Mouse (Mus musculus): ENCODE results near the gene Acsl5. TPM values are rescaled to one million over a fixed set of nuclear protein-coding genes. Genes with fewer than 3 reads are reported as not detected.

Acsl5 gene
- total RNA-seq, 2 experiments from 2014 or later, result 180 to 345 TPM

DNA sequence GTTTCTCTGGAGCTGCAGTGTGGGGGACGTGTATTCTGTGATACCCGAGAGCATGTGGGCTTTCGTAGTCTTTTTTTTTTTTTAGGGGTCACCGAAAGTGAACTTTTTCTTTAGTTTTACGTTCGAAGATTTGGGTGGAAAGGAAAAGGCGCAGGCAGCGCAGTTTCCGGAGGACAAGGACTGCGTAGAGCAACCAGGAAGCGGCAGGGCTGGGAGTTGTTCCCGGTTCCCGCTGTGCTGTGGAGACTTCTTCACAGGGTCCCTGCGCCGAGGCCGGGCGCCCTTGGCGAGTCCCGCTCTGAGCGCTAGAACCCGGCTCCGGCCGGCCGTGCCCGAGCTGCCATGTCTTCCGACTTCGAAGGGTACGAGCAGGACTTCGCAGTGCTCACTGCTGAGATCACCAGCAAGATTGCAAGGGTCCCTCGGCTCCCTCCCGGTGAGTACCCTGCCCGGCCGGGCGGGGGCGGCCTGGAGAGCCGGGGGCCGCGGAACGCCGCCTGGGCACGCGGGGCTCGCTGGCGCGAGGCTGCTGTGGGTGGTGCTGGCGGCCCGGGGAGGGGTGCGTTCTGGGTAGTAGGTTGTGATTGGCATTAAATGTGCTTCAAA lies 64.5 kb downstream of the Acsl5 start, which contains the start of gene Vti1a:
Vti1a (plus strand) TSS at position 187 of the 606 bp plus-strand sequence.
- ATAC-seq (replicated peaks; ENCODE audit: low FRiP score, low TSS enrichment, poor library complexity, severe bottlenecking), result peak; percentile 81

DNA sequence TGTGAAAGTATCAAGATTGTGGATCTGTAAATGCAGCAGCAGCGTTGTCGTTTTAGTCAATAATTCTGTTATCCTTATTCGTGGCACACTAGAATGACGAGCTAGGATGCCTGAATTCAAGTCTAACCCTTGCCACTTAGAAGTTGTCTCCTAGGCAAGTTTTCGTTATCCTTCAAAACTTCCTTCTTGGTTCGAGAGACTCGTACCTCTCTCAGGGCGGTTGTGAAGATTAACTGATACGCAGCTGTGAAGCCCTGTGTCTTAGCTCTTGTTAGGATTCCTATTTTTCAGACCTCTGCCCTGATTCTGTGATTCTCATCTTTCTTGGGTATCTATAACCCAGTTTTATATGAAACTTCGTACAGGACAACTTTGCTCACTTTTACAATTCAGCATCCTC lies 65.2 kb downstream of the Acsl5 start:
- no peak for ATAC-seq (replicated peaks; ENCODE audit: low FRiP score, low TSS enrichment, poor library complexity, severe bottlenecking)

DNA sequence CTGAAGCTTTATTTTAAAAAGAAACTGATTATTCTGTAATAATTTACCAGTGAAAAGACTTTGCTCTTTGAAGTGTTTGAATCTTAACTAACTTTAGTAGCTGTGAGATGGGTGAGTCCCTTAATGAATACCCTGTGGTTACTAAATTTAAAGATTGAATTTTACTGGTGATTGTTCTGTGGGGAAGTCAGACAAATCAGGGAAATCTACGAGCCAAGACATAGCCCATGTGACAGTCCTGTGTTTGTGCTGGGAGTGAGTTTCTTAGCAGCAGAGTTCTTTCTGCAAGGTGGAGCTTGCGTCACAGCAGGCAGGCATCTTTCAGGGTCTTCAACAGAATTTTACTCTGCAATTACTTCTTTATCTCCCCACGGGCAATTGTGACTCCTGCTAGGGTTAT lies 67.3 kb downstream of the Acsl5 start:
- ATAC-seq (replicated peaks; ENCODE audit: low FRiP score, low TSS enrichment, poor library complexity, severe bottlenecking), result no peak

DNA sequence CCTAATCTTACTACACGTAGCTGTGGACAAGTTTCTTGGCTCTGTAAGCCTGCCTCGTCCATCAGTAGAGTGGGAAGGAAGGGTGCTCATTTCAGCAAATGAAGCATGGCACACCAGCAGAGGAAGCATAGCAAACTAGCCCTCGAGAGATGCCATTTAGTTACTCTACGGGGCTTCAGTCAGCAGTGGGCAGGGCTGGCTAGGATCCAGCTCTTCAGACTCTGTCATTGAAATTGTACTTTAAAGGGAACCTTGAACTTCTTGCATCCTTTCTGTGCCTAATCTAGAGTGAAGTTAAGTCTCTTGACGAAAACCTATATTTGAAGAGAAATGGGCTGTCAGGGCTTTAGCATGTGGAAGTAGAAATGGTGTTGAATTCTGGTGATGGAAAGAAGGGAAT lies 67.8 kb downstream of the Acsl5 start:
- no peak for ATAC-seq (replicated peaks; ENCODE audit: low FRiP score, low TSS enrichment, poor library complexity, severe bottlenecking)

DNA sequence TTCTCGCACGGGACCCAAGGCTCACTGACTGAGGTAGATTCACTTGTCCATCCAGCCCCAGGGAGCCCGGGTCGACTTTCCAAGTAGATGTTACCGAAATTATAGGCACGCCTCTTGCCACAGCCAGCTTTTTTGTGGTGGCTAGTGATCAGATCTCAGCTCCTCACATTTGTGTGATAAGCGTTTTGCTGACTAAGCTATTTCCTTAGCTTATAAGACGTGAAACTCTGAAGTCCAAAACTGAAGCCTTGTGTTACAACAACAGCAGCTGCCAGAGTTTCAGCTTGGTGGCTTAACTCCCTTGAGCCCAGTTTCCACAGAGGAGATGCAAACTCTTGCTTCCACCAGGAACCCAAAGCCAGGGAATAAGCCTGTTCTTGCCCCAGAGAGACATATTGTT lies 70.9 kb downstream of the Acsl5 start:
- no peak for ATAC-seq (replicated peaks; ENCODE audit: low FRiP score, low TSS enrichment, poor library complexity, severe bottlenecking)

DNA sequence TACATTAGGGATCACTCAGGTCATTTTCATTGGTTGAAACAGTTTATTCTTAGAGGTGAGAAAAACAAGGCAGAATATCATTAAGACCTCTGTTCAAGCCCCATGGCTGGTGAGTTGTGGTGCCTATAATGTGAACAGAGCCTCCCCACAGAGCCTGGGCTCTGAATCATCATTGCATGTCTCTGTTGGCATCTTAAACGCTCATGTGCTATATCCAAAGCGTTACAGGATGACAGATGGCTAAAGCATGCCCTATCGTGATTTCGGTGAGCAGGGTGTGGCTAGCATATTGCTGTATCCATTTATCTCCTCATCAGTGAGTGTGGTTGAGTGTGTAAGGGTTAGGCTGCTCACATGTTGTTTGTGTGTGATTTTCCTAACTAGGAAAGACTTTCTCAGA lies 75.8 kb downstream of the Acsl5 start:
- no peak for ATAC-seq (replicated peaks; ENCODE audit: low FRiP score, low TSS enrichment, poor library complexity, severe bottlenecking)

DNA sequence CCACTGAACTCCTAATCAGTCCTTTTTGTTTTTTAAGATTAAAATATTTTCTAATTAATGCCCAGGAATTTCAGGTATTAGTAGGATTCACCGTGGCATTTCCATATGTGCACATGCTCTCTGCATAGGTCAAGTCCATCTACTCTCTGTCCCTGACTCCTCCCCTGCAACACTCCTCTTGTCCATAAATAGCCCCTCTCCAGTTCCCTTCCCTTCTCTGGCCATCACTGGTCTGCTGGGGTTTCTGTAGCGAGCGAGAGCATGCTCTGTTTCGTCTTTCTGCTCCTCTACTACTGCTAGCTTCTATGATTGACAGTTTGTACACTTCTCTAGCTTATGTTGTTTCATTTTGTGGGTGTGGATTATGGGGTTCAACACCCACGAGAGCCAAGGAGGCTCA lies 80.0 kb downstream of the Acsl5 start:
- ATAC-seq (replicated peaks; ENCODE audit: low FRiP score, low TSS enrichment, poor library complexity, severe bottlenecking), result no peak

DNA sequence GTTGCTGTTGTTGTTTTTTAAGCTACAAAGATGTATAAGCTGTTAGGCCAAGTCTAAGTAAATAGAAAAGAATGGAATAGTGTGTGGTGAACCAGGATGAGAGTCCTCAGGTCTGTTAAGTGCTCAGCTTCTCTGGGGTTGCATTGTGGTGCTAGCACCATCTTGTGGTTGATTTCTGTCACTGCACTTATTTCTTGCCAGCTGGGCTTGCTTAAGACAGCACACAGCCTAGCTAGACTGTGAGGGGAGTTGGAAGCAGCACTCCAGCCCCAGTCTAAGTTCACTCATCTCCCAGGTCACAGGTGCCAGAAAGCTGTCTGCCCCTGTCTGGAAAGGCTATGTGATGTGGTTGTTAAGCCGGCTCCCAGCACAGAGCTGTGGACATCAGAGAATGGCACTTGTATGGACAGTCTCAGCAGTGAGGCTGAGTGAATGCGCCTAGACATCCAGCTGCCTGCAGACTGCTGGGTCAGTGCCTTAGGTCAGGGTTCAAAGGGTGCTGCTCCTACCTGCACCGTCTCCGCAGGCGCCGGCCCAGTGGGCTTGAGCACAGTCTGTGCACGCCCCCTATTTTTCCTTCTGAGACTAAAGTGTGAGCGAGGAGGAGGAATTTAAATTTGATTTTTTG lies 81.0 kb downstream of the Acsl5 start:
- ATAC-seq (replicated peaks; ENCODE audit: low FRiP score, low TSS enrichment, poor library complexity, severe bottlenecking), result peak; percentile 87

DNA sequence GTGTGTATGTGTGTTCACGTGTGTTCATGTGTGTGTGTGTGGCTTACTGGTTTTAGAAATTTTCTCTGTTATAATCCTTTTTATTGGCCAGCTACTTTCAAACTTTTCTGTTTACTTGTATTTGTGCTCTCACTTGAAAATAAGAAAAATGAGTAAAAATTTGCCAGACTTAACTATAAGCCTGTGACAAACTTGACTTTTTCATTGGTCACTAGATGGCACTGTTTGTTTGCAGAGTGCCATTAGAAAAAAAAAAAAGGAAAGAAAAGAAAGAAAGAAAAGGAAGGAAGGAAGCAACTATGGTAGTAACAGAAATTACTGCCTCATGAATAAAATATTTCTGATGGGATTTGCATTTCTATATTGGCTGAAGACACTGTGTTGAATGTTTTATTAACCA lies 84.1 kb downstream of the Acsl5 start:
- no peak for ATAC-seq (replicated peaks; ENCODE audit: low FRiP score, low TSS enrichment, poor library complexity, severe bottlenecking)

DNA sequence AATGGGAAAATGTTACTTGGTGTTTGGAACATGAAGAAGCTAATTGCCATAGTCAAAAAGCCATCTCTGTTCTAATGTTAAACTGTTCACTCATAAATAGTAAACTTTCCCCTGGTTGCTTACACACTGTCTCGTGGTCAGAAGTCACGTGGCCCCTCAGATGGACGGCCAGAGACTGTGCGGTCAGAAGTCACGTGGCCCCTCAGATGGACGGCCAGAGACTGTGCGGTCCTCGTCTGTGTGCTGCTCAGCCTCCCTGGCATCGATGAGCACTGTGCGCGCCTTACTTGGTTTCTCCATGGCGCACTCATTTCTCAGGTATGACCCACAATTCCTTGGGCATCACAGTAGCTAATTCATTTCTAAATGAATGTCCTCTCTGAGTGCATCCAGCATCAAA lies 84.7 kb downstream of the Acsl5 start:
- no peak for ATAC-seq (replicated peaks; ENCODE audit: low FRiP score, low TSS enrichment, poor library complexity, severe bottlenecking)

DNA sequence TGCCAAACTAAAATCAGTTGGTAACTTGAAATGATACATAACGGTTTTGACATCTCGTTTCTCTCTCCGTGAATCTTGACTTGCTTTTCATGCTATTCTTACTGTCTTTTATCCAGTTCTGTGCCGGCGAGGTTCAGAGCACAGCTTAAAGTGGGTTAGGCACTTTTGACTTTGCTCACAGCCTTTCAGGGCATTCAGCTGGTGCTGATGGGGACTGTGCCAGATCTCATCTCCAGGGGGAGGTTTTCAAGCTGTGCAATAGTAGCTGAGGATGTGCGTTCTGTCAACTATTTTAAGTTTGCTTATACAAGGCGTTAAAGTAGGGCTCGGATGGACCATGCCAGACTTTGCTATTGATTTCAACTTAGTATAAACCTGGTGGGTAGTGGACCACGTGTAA lies 85.3 kb downstream of the Acsl5 start:
- no peak for ATAC-seq (replicated peaks; ENCODE audit: low FRiP score, low TSS enrichment, poor library complexity, severe bottlenecking)

DNA sequence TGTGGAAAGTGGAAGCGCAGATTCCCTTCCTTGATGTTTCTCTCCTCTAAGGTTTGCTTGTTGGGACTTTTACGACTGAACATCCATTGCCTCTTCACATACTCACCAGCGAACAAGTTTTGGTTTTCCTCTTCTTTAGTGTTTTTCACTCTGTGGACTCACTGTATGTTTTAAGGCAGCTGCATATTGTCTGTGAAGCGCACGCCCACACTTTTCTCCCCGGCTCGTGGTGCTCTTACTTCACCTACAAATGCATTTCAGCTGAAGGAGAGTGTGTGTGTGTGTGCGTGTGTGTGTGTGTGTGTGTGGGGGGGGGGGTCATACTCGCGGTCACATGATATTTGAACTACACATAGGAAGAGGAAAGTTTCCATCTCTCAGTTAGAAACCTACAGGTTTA lies 85.9 kb downstream of the Acsl5 start:
- ATAC-seq (replicated peaks; ENCODE audit: low FRiP score, low TSS enrichment, poor library complexity, severe bottlenecking), result no peak

DNA sequence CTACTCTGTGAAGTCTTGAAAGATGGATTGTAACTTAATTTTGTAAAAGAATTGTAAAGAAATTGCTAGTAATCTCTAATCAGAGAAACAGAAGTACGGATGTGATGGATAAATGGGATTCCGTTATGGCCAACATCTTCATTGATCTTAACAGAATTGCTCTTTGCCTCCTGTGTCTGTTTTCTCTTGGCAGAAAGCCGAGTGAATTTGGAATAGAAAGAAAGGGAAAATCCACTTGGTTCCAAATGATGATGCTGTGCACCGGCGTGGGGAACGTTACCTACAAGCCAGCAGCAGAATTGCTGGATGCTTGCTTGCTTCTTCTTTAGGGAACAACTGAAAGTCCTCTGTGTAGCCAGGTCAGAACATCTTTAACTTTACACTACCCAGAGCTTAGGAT lies 88.8 kb downstream of the Acsl5 start:
- no peak for ATAC-seq (replicated peaks; ENCODE audit: low FRiP score, low TSS enrichment, poor library complexity, severe bottlenecking)

DNA sequence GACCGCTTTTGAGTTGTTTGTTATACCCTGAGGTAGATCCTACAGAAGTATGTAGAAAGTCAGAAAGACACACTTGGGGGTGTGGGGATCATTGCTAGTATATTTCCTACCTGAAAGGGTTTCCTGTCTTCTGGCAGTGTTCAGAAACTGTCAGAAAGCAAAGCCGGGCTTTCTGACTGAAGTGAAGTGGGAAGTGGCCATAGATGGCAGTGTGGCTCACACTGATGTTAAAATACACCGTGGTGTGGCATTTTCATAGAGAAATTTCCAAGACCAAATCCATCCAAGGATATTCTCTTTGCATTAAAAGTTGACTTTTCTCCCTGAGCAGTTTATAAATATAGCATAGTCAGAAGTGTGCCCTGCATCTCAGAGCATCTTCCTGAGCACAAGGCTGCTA lies 89.6 kb downstream of the Acsl5 start:
- no peak for ATAC-seq (replicated peaks; ENCODE audit: low FRiP score, low TSS enrichment, poor library complexity, severe bottlenecking)

DNA sequence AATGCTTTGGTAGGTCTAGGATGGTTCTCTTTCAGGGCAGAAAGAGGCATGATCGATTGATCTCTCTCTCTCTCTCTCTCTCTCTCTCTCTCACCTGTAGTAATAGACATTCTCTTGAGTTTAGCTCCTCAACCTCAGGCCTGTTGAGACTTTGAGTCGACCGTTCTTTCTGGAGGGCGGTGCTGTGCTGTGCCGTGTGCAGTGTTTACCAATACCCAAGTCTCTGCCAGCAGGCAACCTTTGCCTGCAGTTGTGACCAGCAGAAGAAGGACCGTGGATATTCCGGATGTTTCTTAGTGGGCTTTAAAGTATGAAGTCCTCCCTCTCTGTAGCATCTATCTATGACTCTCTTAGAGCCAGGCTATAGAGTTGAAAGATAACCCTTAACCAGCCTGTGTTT lies 90.7 kb downstream of the Acsl5 start:
- ATAC-seq (replicated peaks; ENCODE audit: low FRiP score, low TSS enrichment, poor library complexity, severe bottlenecking), result no peak

DNA sequence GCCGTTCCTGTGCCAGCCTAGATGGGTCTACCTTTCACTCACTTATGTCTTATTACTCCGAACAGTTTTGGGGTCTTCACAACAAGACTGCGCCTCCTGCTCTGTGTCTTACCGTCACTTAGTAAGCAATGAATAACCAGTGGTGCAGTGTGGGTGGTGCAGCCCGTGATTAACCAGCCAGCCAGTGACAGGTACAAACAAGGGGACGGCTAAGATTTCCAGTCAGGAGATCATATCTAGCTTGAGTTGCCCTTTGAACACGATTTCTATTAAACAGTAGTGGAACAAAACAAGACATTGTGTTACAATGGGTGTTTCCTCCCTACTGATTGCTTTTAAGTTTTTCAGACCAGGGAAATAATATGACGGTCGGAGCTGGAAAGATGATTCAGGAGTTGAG lies 91.5 kb downstream of the Acsl5 start:
- no peak for ATAC-seq (replicated peaks; ENCODE audit: low FRiP score, low TSS enrichment, poor library complexity, severe bottlenecking)

Other genes starting within 250 kb of the Acsl5 start
- 16.2 and 19.9 TPM in 2 replicates for gene Gpam, start 124.7 kb upstream of the Acsl5 start, total RNA-seq (2014; fragmentation: Nextera tagmentation)
- gene Gpam, start 124.7 kb upstream of the Acsl5 start, total RNA-seq (2017), result 21.6 and 22.3 TPM in 2 replicates
- gene Tectb, start 71.2 kb upstream of the Acsl5 start, total RNA-seq (2014; fragmentation: Nextera tagmentation), result not detected in 2 replicates
- not detected in 2 replicates for gene Tectb, start 71.2 kb upstream of the Acsl5 start, total RNA-seq (2017)
- not detected in 2 replicates for gene Gucy2g, start 10.7 kb upstream of the Acsl5 start, total RNA-seq (2014; fragmentation: Nextera tagmentation)
- not detected in 2 replicates for gene Gucy2g, start 10.7 kb upstream of the Acsl5 start, total RNA-seq (2017)
- gene Zdhhc6, start 64.1 kb downstream of the Acsl5 start, total RNA-seq (2014; fragmentation: Nextera tagmentation), result 80.1 and 80.5 TPM in 2 replicates
- gene Zdhhc6, start 64.1 kb downstream of the Acsl5 start, total RNA-seq (2017), result 66.1 and 68.1 TPM in 2 replicates
- gene Vti1a, start 64.4 kb downstream of the Acsl5 start, total RNA-seq (2014; fragmentation: Nextera tagmentation), result 56.4 and 65.4 TPM in 2 replicates
- gene Vti1a, start 64.4 kb downstream of the Acsl5 start, total RNA-seq (2017), result 39.6 and 54.3 TPM in 2 replicates

Measured in megakaryocyte-erythroid progenitor cell, adult 5-6 weeks (primary cell).